Mouse (Mus musculus): ENCODE data around the gene Isy1.
A peak's percentile ranks its signal among the peaks of the same experiment; 100 is the strongest.

Isy1 gene

GRCm38 (mm10) chr6:87849780-87850154 is 11.2 kb upstream of the Isy1 start:
- no peak for DNase-seq

DNA sequence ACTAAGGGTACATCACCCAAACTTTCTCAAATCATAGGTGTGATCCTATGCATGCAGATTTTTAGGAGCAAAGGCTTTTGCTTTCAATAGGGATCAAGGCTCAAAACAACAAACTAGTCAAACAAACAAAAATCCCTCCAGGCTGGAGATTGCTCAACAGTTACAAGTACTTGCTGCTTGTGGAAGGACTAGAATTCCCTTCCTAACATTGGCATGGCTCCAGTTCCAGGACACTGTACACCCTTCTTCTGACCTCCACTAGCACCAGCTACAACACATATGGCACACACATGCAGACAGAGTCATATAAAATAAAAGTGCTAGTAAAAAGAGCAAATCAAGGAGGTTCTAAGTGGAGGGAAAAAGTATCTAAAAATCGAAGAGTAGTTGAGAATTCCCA is 8.2 kb upstream of the Isy1 start:
- DNase-seq: peak; percentile 23

DNA sequence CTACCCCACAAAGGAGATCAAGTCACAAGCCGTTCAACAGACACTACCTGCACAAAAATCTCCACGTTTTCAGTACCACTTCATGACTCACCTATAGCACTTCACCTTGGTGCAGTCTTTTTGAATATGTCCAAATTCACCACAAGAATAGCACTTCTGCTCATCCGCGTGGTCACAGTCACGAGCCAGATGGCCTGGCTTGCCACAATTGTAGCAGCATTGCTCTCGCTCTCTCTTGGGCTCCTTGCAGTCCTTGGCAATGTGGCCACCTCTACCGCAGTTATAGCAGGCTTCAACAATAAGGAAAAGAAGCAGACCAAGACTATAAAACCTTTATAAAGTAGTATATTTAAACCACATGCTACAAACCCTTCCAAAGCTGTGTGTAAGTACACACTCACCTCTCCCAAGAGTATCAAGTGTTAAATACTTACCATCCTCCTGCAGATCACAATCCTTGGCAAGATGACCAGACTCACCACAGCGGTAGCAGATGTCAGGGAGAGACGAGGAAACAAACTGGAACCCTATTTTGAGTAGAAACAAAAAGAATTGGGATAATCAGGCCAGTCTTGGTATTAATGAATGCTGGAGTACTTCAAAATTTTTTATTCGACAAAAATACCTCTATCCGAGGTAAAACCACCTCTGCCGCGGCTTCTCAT is 6.6 kb upstream of the Isy1 start:
- DNase-seq: no peak

DNA sequence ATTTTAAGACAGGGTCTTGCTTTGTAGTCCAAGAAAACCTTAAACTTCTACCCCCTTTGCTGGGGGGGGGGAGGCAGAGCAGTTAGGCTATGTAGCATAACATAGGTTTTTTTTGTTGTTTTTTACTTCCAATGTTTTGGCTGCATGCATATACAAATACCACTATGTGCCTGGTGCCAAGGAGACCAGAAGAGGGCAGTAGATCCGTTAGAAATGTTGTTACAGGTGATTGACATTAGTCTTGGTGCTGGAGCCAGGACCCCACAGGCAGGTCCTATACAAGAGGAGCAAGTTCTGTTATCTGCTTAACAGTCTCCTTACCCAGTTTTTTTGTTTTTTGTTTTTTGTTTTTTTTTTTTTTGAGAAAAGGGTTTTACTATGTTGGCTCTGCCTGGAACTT is 3.7 kb upstream of the Isy1 start:
- DNase-seq: no peak

DNA sequence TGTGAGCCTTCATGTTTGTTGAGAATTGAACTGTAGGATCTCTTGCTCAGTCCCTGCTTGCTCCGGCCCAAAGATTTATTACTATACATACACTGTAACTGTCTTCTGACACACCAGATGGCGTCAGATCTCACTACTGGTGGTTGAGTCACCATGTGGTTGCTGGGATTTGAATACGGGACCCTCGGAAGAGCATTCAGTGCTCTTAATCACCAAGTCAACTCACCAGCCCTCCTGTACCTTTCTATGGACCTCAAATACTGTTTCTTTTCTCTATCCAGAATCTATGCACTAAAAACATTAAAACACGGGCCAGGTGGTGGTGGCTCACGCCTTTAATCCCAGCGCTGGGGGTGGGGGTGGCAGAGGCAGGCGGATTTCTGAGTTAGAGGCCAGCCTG is 3.0 kb upstream of the Isy1 start:
- DNase-seq: no peak

- no peak for DNase-seq
Measured at GRCm38 (mm10) chr6:87839797-87840341, 1.3 kb upstream of the Isy1 start.

DNA sequence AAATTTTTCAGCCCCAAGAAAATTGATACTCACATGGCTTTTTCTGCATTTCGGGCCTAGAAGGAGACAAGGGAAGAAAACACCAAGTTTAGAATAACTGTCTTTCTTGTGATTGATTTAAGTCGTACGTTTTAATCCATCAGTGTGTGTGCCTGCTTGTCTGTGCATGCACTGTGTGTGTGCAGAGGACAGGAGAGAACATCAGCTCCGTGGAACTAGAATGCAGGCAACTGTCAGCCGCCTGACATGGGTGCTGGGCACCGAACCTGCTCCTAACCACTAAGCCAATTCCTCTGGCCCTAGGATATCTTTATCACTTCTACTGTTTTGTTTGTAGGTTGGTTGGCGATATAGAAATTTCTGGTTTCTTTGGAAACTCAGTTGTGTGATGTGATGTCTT is 2.9 kb downstream of the Isy1 start, which contains the start of gene Gm45140:
TSS of gene Gm45140 (minus strand) at position 101 of the 400 bp plus-strand sequence.
- DNase-seq: no peak

DNA sequence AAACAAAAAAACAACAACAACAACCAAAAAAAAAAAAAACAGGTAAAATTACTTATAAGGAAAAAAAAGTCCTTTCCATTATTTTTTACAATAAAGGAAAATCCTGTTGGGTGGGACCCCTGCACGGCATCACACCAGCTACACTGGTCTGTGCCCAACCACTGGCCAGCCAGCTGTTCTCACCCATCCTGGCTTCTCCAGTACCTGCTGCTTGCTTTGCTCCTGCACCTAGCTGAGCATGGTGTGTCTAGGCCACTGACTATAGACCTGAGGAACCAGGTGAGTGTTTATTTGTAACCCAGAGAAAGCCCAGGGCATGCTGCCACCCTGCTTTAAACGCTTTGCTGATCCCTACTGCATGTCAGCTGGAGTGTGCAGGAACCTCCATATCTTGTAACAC is 18.2 kb downstream of the Isy1 start:
- no peak for DNase-seq

GRCm38 (mm10) chr6:87814486-87814885 is 24.1 kb downstream of the Isy1 start:
- DNase-seq: no peak

DNA sequence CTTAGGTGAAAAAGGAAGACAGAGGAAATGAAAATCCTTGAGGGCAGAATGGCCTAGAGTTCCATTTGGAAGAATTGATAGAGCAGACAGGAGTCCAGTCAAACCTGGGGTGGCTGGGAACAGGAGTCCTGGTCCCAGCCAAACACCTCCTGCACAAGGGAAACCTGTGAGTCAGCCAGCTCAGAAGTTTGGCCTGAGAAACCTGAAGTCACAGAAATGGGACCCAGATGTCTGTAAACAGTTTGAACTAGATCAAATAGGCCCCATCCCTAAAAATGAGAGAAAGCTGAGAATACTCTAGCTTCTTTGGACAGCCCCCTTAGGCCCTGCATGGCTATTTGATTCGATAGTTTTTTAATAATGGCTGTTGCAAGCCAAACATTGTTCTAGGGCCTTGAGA is 25.9 kb downstream of the Isy1 start:
- no peak for DNase-seq

DNA sequence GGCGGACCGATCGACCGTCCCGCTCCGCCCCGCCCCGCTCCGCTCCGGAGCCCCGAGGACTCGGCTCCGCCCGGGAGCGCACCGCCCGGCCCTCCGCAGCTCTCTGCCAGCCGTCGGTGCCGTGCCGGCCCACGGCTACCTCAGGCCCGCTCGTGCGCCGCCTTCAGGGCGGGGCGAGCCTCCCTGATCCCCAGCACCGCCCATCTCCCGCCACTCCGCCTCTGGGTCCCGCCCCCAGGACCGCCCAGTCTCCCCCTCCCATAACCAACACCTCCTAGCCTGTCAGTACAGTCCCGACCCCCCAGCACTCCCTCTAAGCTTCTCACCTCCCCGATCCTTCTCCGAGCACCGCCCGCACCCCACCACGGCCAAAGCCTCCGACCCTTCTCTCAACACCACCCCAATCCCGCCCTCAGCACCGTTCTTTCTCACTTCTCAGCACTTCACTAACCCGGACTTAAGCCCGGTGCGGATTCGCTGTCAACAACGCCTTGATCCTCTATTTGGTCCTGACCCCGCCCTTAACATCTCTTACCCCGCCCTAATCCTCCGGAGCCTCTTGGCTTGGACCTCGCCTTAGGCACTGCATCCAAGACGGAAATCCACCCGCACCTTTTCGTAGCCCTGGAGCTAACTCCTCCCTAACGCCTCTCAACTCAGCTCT is 26.8 kb downstream of the Isy1 start, which contains the start of gene Rab43:
TSS of gene Rab43 (minus strand) at position 490 of the 664 bp plus-strand sequence.
- DNase-seq: peak; percentile 96

GRCm38 (mm10) chr6:87810713-87811669 is 27.6 kb downstream of the Isy1 start:
- peak; percentile 75 for DNase-seq

DNA sequence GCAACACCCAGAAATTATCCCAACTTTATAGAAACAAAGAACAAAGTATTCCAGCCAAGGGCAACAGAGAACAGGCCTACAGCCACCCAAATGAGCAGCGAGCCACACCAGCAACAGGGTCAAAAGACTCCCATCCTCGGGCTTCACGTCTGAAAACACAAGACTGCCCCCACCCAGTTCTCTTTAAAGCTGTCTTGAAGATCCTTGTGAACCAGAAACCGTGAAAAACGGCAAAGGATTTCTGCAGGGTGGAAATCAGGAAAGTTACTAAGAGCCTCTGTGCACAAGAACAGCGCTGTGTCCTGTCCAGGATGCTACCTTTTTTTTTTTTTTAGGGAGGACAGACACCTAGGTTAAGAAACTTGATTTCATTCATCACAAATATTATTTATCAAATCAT is 28.3 kb downstream of the Isy1 start:
- no peak for DNase-seq

- DNase-seq: no peak
Measured at GRCm38 (mm10) chr6:87809651-87810161, 28.9 kb downstream of the Isy1 start.

DNA sequence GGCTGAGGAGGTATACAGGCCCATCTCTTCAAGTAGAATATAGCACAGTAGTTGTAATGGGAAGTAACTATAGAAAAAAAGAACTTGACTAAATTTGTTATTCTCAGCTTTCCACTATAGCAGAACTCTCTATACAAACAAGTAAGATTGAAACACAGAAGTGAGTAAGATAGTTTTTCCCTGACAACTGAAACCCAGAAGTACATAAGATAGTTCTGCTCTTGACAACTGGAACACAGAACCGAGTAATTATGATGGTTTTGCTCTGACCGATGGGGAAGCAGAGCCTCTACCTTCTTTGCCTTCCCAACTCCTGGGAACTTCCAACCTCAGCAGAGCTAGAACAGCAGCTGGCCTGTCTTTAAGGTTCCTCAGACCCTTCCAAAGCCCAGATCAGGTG is 29.5 kb downstream of the Isy1 start:
- DNase-seq: no peak

GRCm38 (mm10) chr6:87808521-87808920 is 30.1 kb downstream of the Isy1 start:
- no peak for DNase-seq

GRCm38 (mm10) chr6:87807735-87808440 is 30.7 kb downstream of the Isy1 start:
- DNase-seq: no peak

GRCm38 (mm10) chr6:87806857-87807256 is 31.7 kb downstream of the Isy1 start:
- DNase-seq: no peak

DNA sequence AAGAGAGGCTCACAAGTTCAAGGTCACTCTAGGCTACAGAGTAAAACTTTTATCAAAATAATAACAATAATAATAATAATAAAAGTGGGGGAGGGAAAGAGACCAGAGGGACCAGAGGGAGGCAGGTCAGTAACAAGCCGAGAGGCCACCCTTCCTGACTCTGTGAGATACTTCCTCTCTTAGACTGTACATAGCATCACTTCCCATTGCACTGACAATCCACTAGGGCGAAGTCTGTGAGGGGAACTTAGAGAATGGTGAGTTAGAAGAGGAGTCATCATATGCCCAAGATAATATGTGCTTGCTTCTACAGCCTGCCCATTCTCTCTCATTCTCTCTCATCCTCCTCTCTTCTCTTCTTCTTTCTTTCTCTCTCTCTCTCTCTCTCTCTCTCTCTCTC is 32.6 kb downstream of the Isy1 start:
- no peak for DNase-seq

DNA sequence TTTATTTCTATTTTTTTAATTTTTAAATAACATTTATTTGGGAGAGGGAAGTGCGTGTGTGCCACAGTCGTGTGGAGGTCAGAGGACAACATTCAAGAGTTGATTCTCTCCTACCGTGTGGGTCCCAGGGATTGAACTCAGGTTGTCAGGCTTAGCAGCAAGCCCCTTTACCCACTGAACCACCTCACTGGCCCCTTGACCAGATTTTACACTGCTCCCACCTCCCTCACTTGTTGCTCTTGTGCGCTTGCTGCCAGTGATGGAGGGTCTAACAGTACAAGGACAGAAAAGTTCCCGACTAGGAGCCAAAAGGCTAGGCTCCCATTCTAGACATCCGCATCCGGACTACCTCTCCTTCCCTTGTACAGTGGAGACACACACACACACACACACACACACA is 33.1 kb downstream of the Isy1 start:
- no peak for DNase-seq

DNA sequence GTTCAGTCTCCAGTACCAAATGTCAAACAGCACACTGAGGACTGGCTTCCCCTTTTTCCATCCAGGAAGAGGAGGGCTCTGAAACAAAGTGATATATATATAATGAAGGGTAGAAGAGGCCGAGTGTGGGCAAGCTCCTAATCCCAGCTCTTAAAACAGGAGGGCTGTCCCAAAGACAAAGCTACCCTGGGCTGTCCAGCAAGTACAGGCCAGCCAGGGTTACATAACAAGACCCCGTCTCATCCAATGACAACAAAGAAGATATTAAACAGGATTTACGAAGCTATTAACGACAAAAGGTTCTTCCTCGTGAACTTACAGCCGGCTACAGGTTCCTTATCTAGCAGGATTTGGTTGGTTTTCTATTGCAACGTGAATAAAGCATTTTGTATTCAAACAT is 33.7 kb downstream of the Isy1 start:
- DNase-seq: no peak

DNA sequence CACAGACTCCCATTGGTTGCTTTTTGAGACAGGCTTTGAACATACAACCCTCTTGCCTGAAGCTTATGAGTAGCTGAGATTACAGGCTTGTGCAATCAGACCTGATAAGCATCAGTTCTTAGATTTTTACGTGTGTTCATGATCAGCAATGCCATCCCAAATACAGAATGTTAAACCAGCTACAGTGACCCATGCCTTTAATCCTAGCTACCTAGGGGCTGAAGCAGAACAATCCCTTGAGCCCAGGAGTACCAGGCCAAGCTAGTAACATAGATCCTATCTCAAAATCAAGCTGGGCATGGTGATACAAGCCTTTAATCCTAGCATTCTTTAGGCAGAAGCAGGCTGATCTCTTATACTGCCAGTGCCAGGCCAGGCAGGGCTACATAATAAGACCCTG is 34.6 kb downstream of the Isy1 start:
- DNase-seq: no peak
